Mouse (Mus musculus) liver, adult 2 months (tissue): ENCODE results near the gene Mettl9. TPM values are rescaled to one million over a fixed set of nuclear protein-coding genes. Genes with fewer than 3 reads are reported as not detected.

ENCODE experiments used
- DNase-seq: peaks from one replicate; pipeline ENCODE4 v3.0.0-alpha.2; 2011; ENCODE audit warnings: low read depth, low spot score; ENCODE audit errors: extremely low read depth
- H3K27ac ChIP-seq: fragments of 200-500 bp; replicated peaks from 2 replicates; pipeline ENCODE4 v1.5.1; 2012; ENCODE audit warnings: low read depth, mild to moderate bottlenecking, control low read depth, inconsistent platforms, low read length; ENCODE audit not compliant: insufficient read depth
- H3K27me3 ChIP-seq: fragments of 200-500 bp; 2 replicates; pipeline ENCODE4 v1.6.1; 2012; ENCODE audit warnings: mild to moderate bottlenecking, moderate library complexity, low read length, inconsistent platforms; ENCODE audit not compliant: control insufficient read depth, insufficient read depth
- H3K36me3 ChIP-seq: fragments of 200-500 bp; 2 replicates; pipeline ENCODE4 v1.6.1; 2012; ENCODE audit warnings: low read length, inconsistent platforms; ENCODE audit not compliant: control insufficient read depth, insufficient read depth
- H3K4me1 ChIP-seq: fragments of 200-500 bp; 2 replicates; pipeline ENCODE4 v1.6.1; 2011; ENCODE audit warnings: low read length; ENCODE audit not compliant: control insufficient read depth, insufficient read depth
- H3K4me3 ChIP-seq: fragments of 200-500 bp; 2 replicates; pipeline ENCODE4 v1.5.1; 2011; ENCODE audit warnings: low read depth, mild to moderate bottlenecking, control low read depth, low read length, moderate library complexity; ENCODE audit not compliant: insufficient read depth
- H3K79me2 ChIP-seq: fragments of 200-500 bp; 2 replicates; pipeline ENCODE4 v1.6.1; 2012; ENCODE audit warnings: inconsistent platforms, mild to moderate bottlenecking, low read length, moderate library complexity; ENCODE audit not compliant: control insufficient read depth, insufficient read depth
- H3K9ac ChIP-seq: fragments of 200-500 bp; 2 replicates; pipeline ENCODE4 v1.6.1; 2012; ENCODE audit warnings: low read depth, mild to moderate bottlenecking, control low read depth, inconsistent platforms, low read length
- CTCF ChIP-seq: fragments of 200-500 bp; IDR thresholded peaks from 2 replicates; pipeline ENCODE4 v1.5.1; 2011; ENCODE audit warnings: low read depth, low read length, control low read depth
- POLR2A ChIP-seq: fragments of 200-500 bp; IDR thresholded peaks from 2 replicates; pipeline ENCODE4 v1.6.1; 2011; ENCODE audit warnings: low read length, control low read depth; ENCODE audit not compliant: insufficient read depth; ENCODE audit errors: extremely low read depth
- WGBS: fragments of 180-500 bp; shearing (Covaris S2); methylation state at CpG from one replicate; pipeline ENCODE4 v1.1.7; 2018; 5-methylcytosine and 5-hydroxymethylcytosine counted together
- polyA plus RNA-seq: library from polyadenylated mRNA; depleted of rRNA; stranded (reverse); fragments of >200 nt; gene quantifications from 2 replicates; pipeline ENCODE4 v1.2.3, GENCODE M21; 2012
- total RNA-seq: library from RNA; depleted of rRNA; stranded (reverse); fragments of >200 nt; gene quantifications from 2 replicates; pipeline ENCODE4 v1.2.3, GENCODE M21; 2014

Mettl9 gene
- total and polyA plus RNA-seq, 2 experiments: 13.8 to 41.4 TPM

DNA sequence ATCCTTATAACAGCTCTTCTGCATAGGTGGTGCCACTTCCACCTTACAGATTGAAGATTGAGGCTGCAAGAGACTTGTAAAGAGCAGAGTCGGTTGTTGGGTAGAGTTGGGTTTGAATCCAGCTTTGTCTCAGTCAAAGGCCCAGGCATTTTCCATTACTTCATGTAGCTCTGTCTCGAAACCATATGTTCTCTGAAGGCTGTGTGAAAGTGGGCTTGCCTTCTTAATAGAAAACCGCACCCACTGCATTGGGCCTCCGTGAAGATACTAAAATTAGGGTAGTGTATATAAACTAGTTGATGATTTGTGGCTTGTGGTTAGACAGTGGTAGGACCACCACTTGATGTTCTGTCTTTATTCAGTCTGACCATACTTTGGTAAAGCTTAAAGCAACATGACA, 6.3 kb downstream of the Mettl9 start:
- Histone ChIP-seq H3K27ac (no peak overlapping the region), H3K9ac (no peak overlapping the region), H3K4me3 (no peak overlapping the region), H3K4me1 (peaks cover 21% of the 10 kb centered on the region), H3K79me2 (peaks cover 28% of the 10 kb centered on the region; the same call in 1 of the 2 replicates), H3K27me3 (no peaks in the 10 kb centered on the region), H3K36me3 (no peaks in the 10 kb centered on the region)
- TF ChIP-seq CTCF (no peak), POLR2A (no peak)
- no peak for DNase-seq
- WGBS: 98% methylated on average over 4 of the region's 4 CpGs

DNA sequence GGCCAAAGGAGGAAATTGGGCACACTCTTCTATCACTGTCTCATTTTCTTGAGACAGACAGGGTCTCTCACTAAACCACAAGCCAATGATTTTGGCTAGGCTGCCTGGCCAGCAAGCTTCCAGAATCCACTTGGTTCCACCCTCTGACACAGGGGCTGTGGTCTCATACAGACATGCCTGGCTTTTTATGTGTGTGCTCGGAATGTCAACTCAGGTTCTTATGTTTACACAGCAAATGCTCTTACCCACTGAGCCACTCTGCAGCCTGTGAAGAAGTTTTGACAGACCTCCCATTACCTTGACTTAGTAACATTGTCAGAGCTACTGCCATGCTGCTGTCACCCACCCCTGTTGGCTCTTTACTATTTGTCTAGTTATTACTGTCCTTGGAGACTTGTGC, 7.7 kb downstream of the Mettl9 start:
- no peak for TF ChIP-seq CTCF
- no peak for TF ChIP-seq POLR2A
- DNase-seq: no peak
- WGBS: 34% methylated on average over 1 of the region's 1 CpGs
- Histone ChIP-seq H3K27ac (no peak overlapping the region), H3K27me3 (no peaks in the 10 kb centered on the region), H3K4me3 (no peak overlapping the region), H3K36me3 (no peaks in the 10 kb centered on the region), H3K9ac (no peak overlapping the region), H3K4me1 (peaks cover 13% of the 10 kb centered on the region), H3K79me2 (peaks cover 28% of the 10 kb centered on the region; the same call in 1 of the 2 replicates)

- Histone ChIP-seq H3K27ac (no peak overlapping the region), H3K79me2 (peaks cover 26% of the 10 kb centered on the region; the same call in 1 of the 2 replicates), H3K9ac (no peak overlapping the region), H3K27me3 (no peaks in the 10 kb centered on the region), H3K4me1 (peaks cover 13% of the 10 kb centered on the region), H3K4me3 (no peak overlapping the region), H3K36me3 (0 out of 2 replicates have a peak, but pooled peaks cover under 1% of the 10 kb centered on the region)
- WGBS: 75% methylated on average over 3 of the region's 3 CpGs
- no peak for DNase-seq
- TF ChIP-seq CTCF (no peak), POLR2A (no peak)
Observed at GRCm38 (mm10) chr7:121043004-121043403, 8.8 kb downstream of the Mettl9 start.

DNA sequence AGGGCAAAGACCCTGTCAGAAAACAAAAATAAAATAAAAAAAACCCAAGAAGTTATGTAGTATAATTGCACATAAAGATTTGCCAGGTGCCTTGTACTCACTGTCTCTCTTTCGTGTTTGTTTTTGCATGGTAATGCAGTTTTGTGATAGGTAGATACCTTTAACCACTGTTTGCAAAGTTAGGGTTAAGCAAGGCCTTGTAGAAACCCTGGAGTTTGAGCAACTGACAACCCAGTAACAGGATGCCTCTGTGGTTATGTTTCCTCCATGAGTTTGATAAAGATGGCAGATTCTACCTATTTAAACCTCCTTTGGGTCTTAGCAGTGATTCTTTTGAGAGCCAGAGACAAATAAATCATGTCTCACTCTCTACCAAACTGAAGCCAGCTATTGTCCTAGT, 9.3 kb downstream of the Mettl9 start:
- TF ChIP-seq CTCF (no peak), POLR2A (no peak)
- H3K4me3 ChIP-seq: no peak overlapping the region
- WGBS: 46% methylated on average over 1 of the region's 1 CpGs
- H3K27me3 ChIP-seq: no peaks in the 10 kb centered on the region
- no peak for DNase-seq
- no peak overlapping the region for H3K27ac ChIP-seq
- H3K4me1 ChIP-seq: peaks cover 13% of the 10 kb centered on the region
- no peak overlapping the region for H3K9ac ChIP-seq
- H3K36me3 ChIP-seq: peaks cover 4% of the 10 kb centered on the region; the same call in 1 of the 2 replicates
- peaks cover 27% of the 10 kb centered on the region; the same call in 1 of the 2 replicates for H3K79me2 ChIP-seq

DNA sequence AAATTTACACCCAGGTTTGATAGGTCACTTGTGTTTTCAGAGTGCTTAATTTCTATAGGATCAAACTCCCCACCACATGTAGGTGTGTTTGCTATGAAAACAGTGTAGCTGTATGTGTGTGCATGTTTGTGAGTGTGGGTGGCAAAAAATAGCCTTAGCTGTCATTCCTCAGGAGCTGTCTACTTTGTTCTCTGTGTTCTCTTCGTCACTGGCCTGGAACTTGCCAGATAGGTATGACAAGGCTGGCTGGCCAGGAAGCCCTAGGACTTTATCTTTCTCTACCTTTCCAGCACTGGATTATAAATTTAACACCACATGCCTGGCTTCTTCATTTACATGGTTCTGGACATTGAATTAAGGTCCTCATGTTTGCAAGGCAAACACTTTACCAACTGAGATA, 10.0 kb downstream of the Mettl9 start:
- DNase-seq: no peak
- peaks cover 13% of the 10 kb centered on the region for H3K4me1 ChIP-seq
- no peaks in the 10 kb centered on the region for H3K27me3 ChIP-seq
- H3K9ac ChIP-seq: no peak overlapping the region
- 31% methylated on average over 1 of the region's 1 CpGs for WGBS
- H3K79me2 ChIP-seq: peaks cover 25% of the 10 kb centered on the region; the same call in 1 of the 2 replicates
- H3K27ac ChIP-seq: no peak overlapping the region
- peaks cover 4% of the 10 kb centered on the region; the same call in 1 of the 2 replicates for H3K36me3 ChIP-seq
- H3K4me3 ChIP-seq: no peak overlapping the region
- TF ChIP-seq POLR2A (no peak), CTCF (no peak)

- Histone ChIP-seq H3K27ac (no peak overlapping the region), H3K27me3 (no peaks in the 10 kb centered on the region), H3K4me1 (peaks cover 13% of the 10 kb centered on the region), H3K4me3 (no peak overlapping the region), H3K36me3 (peaks cover 8% of the 10 kb centered on the region; the same call in 1 of the 2 replicates), H3K9ac (no peak overlapping the region), H3K79me2 (peaks cover 22% of the 10 kb centered on the region)
- WGBS: 61% methylated on average over 6 of the region's 6 CpGs
- TF ChIP-seq POLR2A (no peak), CTCF (no peak)
- peak; percentile 37 for DNase-seq
Observed at GRCm38 (mm10) chr7:121045671-121046453, 11.6 kb downstream of the Mettl9 start.
